Mouse (Mus musculus): ENCODE results near the gene Tle3.

DNA sequence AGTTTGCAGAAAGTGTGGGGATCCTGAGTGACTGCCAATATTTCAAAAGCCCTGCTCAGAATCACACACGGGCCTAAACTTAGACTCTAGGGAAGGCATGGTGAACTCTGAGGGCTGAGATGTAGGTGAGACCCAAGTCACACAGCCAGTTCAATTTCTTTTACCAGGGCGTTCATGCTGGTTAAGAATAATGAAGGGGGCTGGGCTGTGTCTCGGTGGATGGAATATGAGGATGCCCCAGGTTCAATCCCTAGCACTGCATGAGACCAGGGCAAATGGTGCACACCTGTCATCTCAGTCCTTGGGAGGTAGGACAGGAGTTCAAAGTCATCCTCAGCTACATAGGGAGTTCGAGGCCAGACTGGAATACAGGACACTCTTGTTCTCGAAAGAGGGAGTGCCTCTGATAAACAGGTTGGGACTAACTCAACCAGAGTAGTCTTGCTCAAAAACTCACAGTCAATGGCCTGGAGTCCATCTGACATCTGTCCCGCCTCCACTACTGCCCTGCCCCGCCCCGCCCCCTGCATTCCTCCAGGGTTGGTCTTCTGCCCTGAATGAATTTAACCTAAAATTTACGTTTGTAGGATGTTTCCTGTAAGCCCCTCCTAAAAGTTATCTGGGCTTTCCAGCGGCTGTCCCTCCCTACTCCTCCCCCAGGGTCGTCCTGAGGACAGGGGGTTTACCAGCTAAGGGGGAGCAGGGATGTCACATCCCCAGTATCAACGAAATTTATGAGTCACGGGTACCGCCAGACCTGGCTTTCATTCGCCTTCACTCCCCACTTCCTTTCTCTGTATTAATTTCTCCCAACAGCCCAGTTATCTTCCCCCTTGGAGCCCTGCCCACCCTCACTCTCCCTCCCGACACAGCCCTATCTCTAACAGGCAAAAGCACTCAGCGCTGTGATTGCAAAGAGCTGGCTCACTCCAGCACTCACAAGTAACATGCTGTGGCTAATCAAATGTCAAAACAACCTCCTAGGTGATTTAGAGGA is 35.3 kb upstream of the Tle3 start:
- TF ChIP-seq ZC3H11A (IDR thresholded peaks at IDR 0.05; ENCODE audit: borderline replicate concordance, low read depth, low read length) (no peak), HCFC1 (IDR thresholded peaks at IDR 0.05; ENCODE audit: borderline replicate concordance, insufficient read depth, low read length) (no peak), MAFK (IDR thresholded peaks at IDR 0.05; ENCODE audit: insufficient read depth, low read depth, low read length) (no peak), ZNF384 (IDR thresholded peaks at IDR 0.05; ENCODE audit: low read depth, low read length) (no peak)

Data from ES-E14 (cell line).